Mouse (Mus musculus): ENCODE measurements around the gene Rpap3.

DNA sequence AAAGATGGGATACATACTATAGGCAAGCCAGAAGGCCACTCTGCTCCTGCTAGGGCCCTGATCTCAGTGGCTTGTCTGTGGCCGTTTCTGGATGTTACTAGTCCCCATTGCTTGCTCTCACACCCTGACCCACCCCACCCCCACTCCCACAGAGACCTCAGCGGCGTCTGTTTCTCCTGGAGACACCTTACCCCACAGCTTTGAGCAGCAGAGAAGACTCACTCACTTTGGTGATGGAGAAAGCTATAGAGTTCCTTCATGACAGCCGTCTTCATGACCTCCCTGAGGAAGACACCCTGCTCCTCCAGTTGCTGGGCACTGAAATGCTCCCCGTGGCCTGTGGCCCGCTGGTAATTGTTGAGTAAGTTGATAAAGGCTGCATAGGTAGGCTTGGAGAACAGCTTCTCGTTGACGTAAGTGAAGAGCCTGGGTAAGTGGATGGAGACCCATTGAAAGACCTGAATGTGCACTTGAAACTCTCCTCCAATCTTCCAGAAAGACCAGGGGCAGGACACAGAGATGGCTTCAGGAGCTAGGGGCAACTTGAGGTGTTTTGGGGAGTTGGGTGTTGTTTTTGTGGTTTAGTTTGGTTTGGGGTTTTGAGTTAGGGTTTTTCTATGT, 13.0 kb upstream of the Rpap3 start:
- TF ChIP-seq USF1 (IDR thresholded peaks at IDR 0.05; ENCODE audit: low read depth, low read length): no peak
- TF ChIP-seq MYB (IDR thresholded peaks at IDR 0.05; ENCODE audit: low read depth, low read length): no peak
- TF ChIP-seq RCOR1 (IDR thresholded peaks at IDR 0.05; ENCODE audit: low read depth, low read length): no peak
- TF ChIP-seq POLR2A (IDR thresholded peaks at IDR 0.05; ENCODE audit: control insufficient read depth in 1 of 2, insufficient read depth in 1 of 2, low read depth in 1 of 2, low read length in 2 of 2, poor library complexity in 1 of 2): no peak
- no peak for TF ChIP-seq SIN3A (IDR thresholded peaks at IDR 0.05; ENCODE audit: low read length)
- no peak for TF ChIP-seq RAD21 (IDR thresholded peaks at IDR 0.05; ENCODE audit: low read depth, low read length)
- no peak for TF ChIP-seq CTCF (IDR thresholded peaks at IDR 0.05 in 2 of 3, conservative IDR thresholded peaks at IDR 0.05 in 1 of 3; ENCODE audit: control insufficient read depth in 1 of 3, insufficient read depth in 1 of 3, low read depth in 2 of 3, low read length in 3 of 3, poor library complexity in 1 of 3, severe bottlenecking in 1 of 3)
- no peak for TF ChIP-seq UBTF (IDR thresholded peaks at IDR 0.05; ENCODE audit: borderline replicate concordance, insufficient read depth, low read depth, low read length)
- TF ChIP-seq MAX (IDR thresholded peaks at IDR 0.05; ENCODE audit: low read length): no peak
- no peak for TF ChIP-seq EP300 (IDR thresholded peaks at IDR 0.05; ENCODE audit: low read depth in 1 of 2, low read length in 2 of 2)
